Mouse (Mus musculus) liver, embryonic 14.5 days (tissue): ENCODE measurements around the gene Rtbdn. TPM values are rescaled to one million over a fixed set of nuclear protein-coding genes. Genes with fewer than 3 reads are reported as not detected.

Source experiments
- ATAC-seq: fragments of 200-750 bp; cut with Nextera tagmentation; 2 replicates; pipeline ENCODE4 v1.8.0; 2017; ENCODE audit warnings: moderate number of reproducible peaks, mild to moderate bottlenecking, moderate library complexity; ENCODE audit not compliant: insufficient read depth
- DNase-seq, 3 experiments: peaks; one replicate each; pipeline ENCODE4 v3.0.0-alpha.2; 2012 to 2013; ENCODE audit warnings: low read depth in 3 of 3, low spot score in 3 of 3
- H3K27ac ChIP-seq: fragments of 300-500 bp; sonication (generic); 2 replicates; pipeline ENCODE4 v1.5.1; 2014; ENCODE audit warnings: moderate library complexity, mild to moderate bottlenecking, control low read depth, inconsistent platforms
- H3K27me3 ChIP-seq: fragments of 300-500 bp; sonication (generic); 2 replicates; pipeline ENCODE4 v1.6.1; 2014; ENCODE audit warnings: mild to moderate bottlenecking, low read length, moderate library complexity; ENCODE audit not compliant: control insufficient read depth, insufficient read depth
- H3K36me3 ChIP-seq: fragments of 300-500 bp; sonication (generic); replicated peaks from 2 replicates; pipeline ENCODE4 v1.6.1; 2014; ENCODE audit warnings: low read depth; ENCODE audit not compliant: control insufficient read depth, insufficient read depth
- H3K4me1 ChIP-seq, 2 experiments: fragments of 200-500 bp in 1 of 2; fragments of 300-500 bp in 1 of 2; sonication (generic) in 1 of 2; replicated peaks; 2 replicates each; pipeline ENCODE4 v1.6.1; 2012 to 2014; ENCODE audit warnings: antibody characterized with exemption in 1 of 2, inconsistent platforms in 1 of 2, low read length in 1 of 2; ENCODE audit not compliant: control insufficient read depth in 2 of 2, insufficient read depth in 2 of 2
- H3K4me2 ChIP-seq: fragments of 300-500 bp; sonication (generic); 2 replicates; pipeline ENCODE4 v1.6.1; 2014; ENCODE audit warnings: low read depth, mild to moderate bottlenecking, control low read depth, moderate library complexity
- H3K4me3 ChIP-seq, 2 experiments: fragments of 200-500 bp in 1 of 2; fragments of 300-500 bp in 1 of 2; sonication (generic) in 1 of 2; 2 replicates each; pipeline ENCODE4 v1.5.1; 2012 to 2014; ENCODE audit warnings: low read depth in 2 of 2, low read length in 2 of 2, mild to moderate bottlenecking in 2 of 2, control low read depth in 1 of 2, inconsistent platforms in 1 of 2, moderate library complexity in 1 of 2; ENCODE audit not compliant: insufficient read depth in 1 of 2
- H3K9ac ChIP-seq: fragments of 300-500 bp; sonication (generic); replicated peaks from 2 replicates; pipeline ENCODE4 v1.6.1; 2014; ENCODE audit warnings: mild to moderate bottlenecking, control low read depth, moderate library complexity
- H3K9me3 ChIP-seq: fragments of 300-500 bp; sonication (generic); 2 replicates; pipeline ENCODE4 v1.6.1; 2016; ENCODE audit warnings: low read length, mixed read lengths; ENCODE audit not compliant: control insufficient read depth
- CTCF ChIP-seq: IDR thresholded peaks from 2 replicates; pipeline ENCODE4 v1.5.1; 2016; ENCODE audit warnings: antibody characterized with exemption, low read depth, control low read depth
- EP300 ChIP-seq: IDR thresholded peaks from 2 replicates; pipeline ENCODE4 v1.6.1; 2016; ENCODE audit warnings: antibody characterized with exemption, low read depth
- WGBS: fragments of 180-500 bp; shearing (Covaris S2); extraction: QIAGEN DNeasy Blood & Tissue Kit; methylation state at CpG from one replicate; pipeline ENCODE4 v1.1.7; 2014; ENCODE audit not compliant: insufficient replicate concordance; 5-methylcytosine and 5-hydroxymethylcytosine counted together
- polyA plus RNA-seq, 2 experiments: library from polyadenylated mRNA; depleted of rRNA in 1 of 2; stranded (reverse) in 1 of 2; unstranded in 1 of 2; fragments of >200 nt; fragmentation: Nextera tagmentation in 1 of 2; extraction: Ambion mirVana in 1 of 2; gene quantifications; 2 replicates each; pipeline versions ENCODE4 v1.2.1 to v1.2.3; 2012 to 2014

The Rtbdn gene
- polyA plus RNA-seq, 2 experiments, result not detected

GRCm38 (mm10) chr8:84975434-84975833 lies 28.6 kb downstream of the Rtbdn start:
- peak overlapping the region; percentile 97 for H3K27ac ChIP-seq
- H3K4me1 ChIP-seq, result peaks cover 50 to 51% of the 10 kb centered on the region in 2 experiments
- no peaks in the 10 kb centered on the region for H3K9me3 ChIP-seq
- peak overlapping the region; percentile 44 to 89 for H3K4me3 ChIP-seq
- DNase-seq (no peak), ATAC-seq (no peak)
- WGBS, result 28% methylated on average over 7 of the region's 7 CpGs
- peak overlapping the region; percentile 53 for H3K9ac ChIP-seq
- no peaks in the 10 kb centered on the region for H3K27me3 ChIP-seq
- peaks cover 44% of the 10 kb centered on the region for H3K36me3 ChIP-seq
- peak overlapping the region; percentile 95 for H3K4me2 ChIP-seq
- TF ChIP-seq CTCF (peak; percentile 93), EP300 (0 out of 2 replicates have a peak, but pooled peaks have one; percentile 19)

GRCm38 (mm10) chr8:84976031-84976762 lies 29.4 kb downstream of the Rtbdn start:
- Histone ChIP-seq H3K36me3 (peaks cover 37% of the 10 kb centered on the region), H3K27me3 (no peaks in the 10 kb centered on the region), H3K9me3 (no peaks in the 10 kb centered on the region), H3K4me1 (peaks cover 53 to 57% of the 10 kb centered on the region in 2 experiments), H3K9ac (peak overlapping the region; percentile 80), H3K4me2 (peak overlapping the region; percentile 95), H3K27ac (peak overlapping the region; percentile 97), H3K4me3 (peak overlapping the region; percentile 72 to 89)
- DNase-seq (peak; percentile 87 to 96 (median 90)), ATAC-seq (peak; percentile 77)
- WGBS, result under 1% methylated on average over 58 of the region's 61 CpGs
- TF ChIP-seq EP300, result no peak
- peak; percentile 42 for TF ChIP-seq CTCF

GRCm38 (mm10) chr8:84976763-84977434 lies 30.1 kb downstream of the Rtbdn start:
- Histone ChIP-seq H3K4me3 (peak overlapping the region; percentile 72 to 89), H3K27ac (peak overlapping the region; percentile 68), H3K4me1 (peaks cover 50% of the 10 kb centered on the region in 2 experiments), H3K27me3 (no peaks in the 10 kb centered on the region), H3K9ac (peak overlapping the region; percentile 80), H3K4me2 (peak overlapping the region; percentile 95), H3K36me3 (peaks cover 30% of the 10 kb centered on the region), H3K9me3 (no peaks in the 10 kb centered on the region)
- TF ChIP-seq CTCF (no peak), EP300 (no peak)
- 1% methylated on average over 24 of the region's 25 CpGs for WGBS
- ATAC-seq (no peak), DNase-seq (no peak)

GRCm38 (mm10) chr8:84977435-84978247 lies 30.9 kb downstream of the Rtbdn start:
- Histone ChIP-seq H3K27me3 (no peaks in the 10 kb centered on the region), H3K4me3 (peak overlapping the region; percentile 72 to 89), H3K27ac (peak overlapping the region; percentile 68), H3K36me3 (peaks cover 23% of the 10 kb centered on the region), H3K4me2 (peak overlapping the region; percentile 95), H3K9ac (peak overlapping the region; percentile 80), H3K9me3 (no peaks in the 10 kb centered on the region), H3K4me1 (peaks cover 45 to 46% of the 10 kb centered on the region in 2 experiments)
- WGBS, result under 1% methylated on average over 70 of the region's 70 CpGs
- TF ChIP-seq EP300 (no peak), CTCF (no peak)
- no peak for DNase-seq
- ATAC-seq, result no peak
